Mouse (Mus musculus): ENCODE results near the gene Peli2.

Gene Peli2

GRCm38 (mm10) chr14:48329716-48330365 lies 209.2 kb downstream of the Peli2 start:
- in situ Hi-C loops (cut with MboI; ENCODE audit: unreplicated experiment in 2 of 2) = no loop called here

All from v-Abl transformed pro-B cells (cell line).